Mouse (Mus musculus): ENCODE results near the gene Phrf1. TPM values are rescaled to one million over a fixed set of nuclear protein-coding genes. Genes with fewer than 3 reads are reported as not detected.

The Phrf1 gene
- polyA plus RNA-seq, 1 experiment, result 32.0 TPM

DNA sequence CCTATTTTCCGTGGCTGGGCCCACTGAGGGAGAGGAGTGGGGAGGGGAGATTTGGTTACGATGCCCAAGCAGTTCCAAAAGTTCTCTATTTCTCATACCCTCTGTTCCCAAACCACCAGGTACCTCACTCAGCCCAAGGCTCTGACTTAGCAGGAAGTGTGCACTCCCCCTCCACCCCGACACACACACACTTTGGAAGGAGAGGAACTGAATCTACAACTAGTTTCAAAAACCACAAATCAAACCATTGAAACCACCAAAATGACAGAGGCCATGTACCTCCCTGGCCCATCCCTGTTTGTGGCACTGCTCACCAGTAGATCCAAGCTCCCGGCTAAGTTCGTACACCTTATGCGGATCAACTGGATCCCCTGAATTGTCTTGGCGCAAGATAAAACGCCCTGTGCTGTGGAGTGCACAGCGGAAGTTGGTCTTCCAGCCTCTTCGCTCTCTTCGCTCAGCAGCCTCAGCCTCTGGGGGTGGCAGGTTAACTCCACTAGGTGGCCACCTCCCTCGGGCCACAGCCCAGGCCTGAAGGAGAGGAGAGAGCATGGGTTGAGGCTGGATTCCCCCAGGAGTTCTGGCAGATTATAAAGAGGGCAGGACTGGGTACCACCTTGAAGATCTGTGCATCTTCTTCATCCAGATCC lies 36.3 kb downstream of the Phrf1 start:
- Histone ChIP-seq H3K27me3 (ENCODE audit: control insufficient read depth, insufficient read depth, low read length) (no peaks in the 10 kb centered on the region), H3K4me1 (ENCODE audit: control insufficient read depth, insufficient read depth, low read length) (no peaks in the 10 kb centered on the region), H3K27ac (ENCODE audit: insufficient read depth, low read length) (no peak overlapping the region), H3K4me3 (replicated peaks; ENCODE audit: insufficient read depth, low read depth, low read length) (no peak overlapping the region)
- WGBS, result 37% methylated on average over 12 of the region's 12 CpGs
- TF ChIP-seq POLR2A (IDR thresholded peaks at IDR 0.05; ENCODE audit: borderline replicate concordance, insufficient read depth, low read length), result no peak
- peak; percentile 52 for TF ChIP-seq CTCF (IDR thresholded peaks at IDR 0.05; ENCODE audit: borderline replicate concordance, insufficient read depth, low read depth, low read length)
- no peak for DNase-seq

DNA sequence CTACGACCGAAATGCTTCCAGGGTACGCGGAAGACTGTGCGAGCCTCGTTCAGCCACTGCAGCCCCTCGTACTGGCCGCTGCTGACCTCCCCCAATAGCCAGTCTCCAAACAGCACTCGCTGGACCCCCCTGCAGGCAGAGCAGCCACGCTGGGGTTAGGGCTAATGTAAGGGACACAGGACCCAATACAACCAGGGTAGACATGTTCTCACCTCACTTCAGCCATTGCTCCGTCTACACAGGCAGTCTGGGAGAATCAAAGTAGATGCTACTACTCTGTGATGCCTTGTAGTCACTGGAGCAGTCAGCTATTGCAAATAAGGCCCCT lies 36.8 kb downstream of the Phrf1 start:
- 29% methylated on average over 11 of the region's 11 CpGs for WGBS
- no peak for DNase-seq
- Histone ChIP-seq H3K4me1 (ENCODE audit: control insufficient read depth, insufficient read depth, low read length) (no peaks in the 10 kb centered on the region), H3K27me3 (ENCODE audit: control insufficient read depth, insufficient read depth, low read length) (no peaks in the 10 kb centered on the region), H3K27ac (ENCODE audit: insufficient read depth, low read length) (no peak overlapping the region), H3K4me3 (replicated peaks; ENCODE audit: insufficient read depth, low read depth, low read length) (no peak overlapping the region)
- TF ChIP-seq POLR2A (IDR thresholded peaks at IDR 0.05; ENCODE audit: borderline replicate concordance, insufficient read depth, low read length) (no peak), CTCF (IDR thresholded peaks at IDR 0.05; ENCODE audit: borderline replicate concordance, insufficient read depth, low read depth, low read length) (no peak)

DNA sequence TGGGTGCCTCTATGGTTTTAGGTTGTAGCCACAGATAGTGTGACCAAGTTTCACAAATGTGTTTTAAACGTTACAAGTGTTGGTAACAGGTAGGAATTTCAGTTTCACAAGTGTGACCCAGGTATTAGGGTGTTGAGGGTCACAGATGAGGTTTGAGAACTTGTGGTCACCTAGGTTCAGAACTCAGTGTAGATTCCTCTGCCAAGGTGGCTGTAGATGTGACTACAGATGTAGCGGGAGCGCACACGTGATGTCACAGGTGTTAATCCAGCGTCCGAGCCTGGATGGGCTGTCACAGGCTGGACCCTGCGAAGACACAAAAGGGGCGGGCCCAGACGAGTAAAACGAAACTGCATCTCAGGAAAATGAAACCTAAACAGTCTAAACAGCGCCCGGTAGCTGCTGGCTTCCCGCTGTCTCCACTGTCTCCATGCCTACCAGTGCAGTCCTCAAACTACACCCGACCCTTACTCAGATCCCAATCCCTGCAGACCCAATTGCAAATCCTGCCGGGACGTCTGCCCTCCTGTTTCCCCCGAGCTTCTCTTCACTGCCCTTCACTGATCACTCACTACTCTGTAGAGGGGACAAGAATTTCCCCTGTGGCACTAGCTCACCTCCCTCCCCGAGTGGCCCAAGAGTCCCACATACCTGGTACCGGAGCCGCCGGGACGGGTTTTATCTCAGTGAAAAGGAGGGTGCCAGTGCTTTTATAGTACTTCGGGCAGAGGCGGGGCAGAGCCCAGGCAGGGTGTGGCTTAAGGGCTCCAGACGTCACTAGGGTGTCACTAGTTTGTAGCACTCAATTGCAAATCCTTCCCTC lies 37.4 kb downstream of the Phrf1 start, which contains the start of gene Irf7:
Gene Irf7 (minus strand): TSS at position 743 of the 823 bp plus-strand sequence.
- DNase-seq, result peak in 1 of 2 experiments; percentile 47
- Histone ChIP-seq H3K27me3 (ENCODE audit: control insufficient read depth, insufficient read depth, low read length) (no peaks in the 10 kb centered on the region), H3K4me1 (ENCODE audit: control insufficient read depth, insufficient read depth, low read length) (no peaks in the 10 kb centered on the region), H3K27ac (ENCODE audit: insufficient read depth, low read length) (no peak within 1 kb of the TSS), H3K4me3 (replicated peaks; ENCODE audit: insufficient read depth, low read depth, low read length) (peak within 1 kb of the TSS; percentile 72)
- WGBS, result 10% methylated on average over 25 of the region's 25 CpGs
- TF ChIP-seq POLR2A (IDR thresholded peaks at IDR 0.05; ENCODE audit: borderline replicate concordance, insufficient read depth, low read length) (no peak), CTCF (IDR thresholded peaks at IDR 0.05; ENCODE audit: borderline replicate concordance, insufficient read depth, low read depth, low read length) (no peak)

DNA sequence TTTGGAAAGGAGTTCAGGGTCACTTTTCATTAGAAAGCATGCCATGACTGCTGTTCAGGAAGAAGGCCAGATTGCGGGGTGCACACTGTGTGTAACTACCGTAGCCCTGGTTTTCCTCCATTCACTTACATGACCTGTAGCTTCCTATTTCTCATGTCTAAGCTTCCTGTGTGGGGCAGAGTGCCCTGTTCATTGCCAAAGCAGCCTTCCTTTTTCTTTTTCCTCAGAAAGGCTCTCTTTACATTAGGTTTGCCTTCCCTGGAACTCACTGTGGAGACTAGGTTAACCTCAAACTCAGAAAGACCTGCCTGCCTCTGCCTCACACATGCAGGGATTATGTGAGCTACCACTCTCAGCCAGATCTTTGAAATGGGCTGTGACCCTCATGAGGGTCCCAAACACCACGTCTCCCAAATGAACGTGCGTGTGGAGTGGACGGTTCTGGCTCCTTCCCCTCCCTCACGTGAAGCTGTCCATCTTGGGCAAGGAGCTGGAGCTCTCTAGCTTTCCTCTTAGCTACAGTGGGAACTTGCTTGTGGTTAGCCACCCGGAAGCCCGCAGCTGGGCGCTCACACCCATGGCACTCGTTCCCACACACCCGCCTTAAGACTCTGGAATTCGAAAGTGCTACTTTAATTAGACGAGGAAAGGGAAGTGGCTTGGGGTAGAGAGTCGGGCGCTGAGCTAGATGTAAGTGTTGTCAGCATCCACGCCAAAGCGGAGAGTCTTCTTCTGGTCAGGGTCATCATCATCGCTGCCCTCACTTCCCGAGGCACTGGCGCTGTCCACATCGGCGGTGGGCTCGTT lies 40.1 kb downstream of the Phrf1 start:
- no peak overlapping the region for H3K27ac ChIP-seq (ENCODE audit: insufficient read depth, low read length)
- H3K27me3 ChIP-seq (ENCODE audit: control insufficient read depth, insufficient read depth, low read length), result no peaks in the 10 kb centered on the region
- TF ChIP-seq CTCF (IDR thresholded peaks at IDR 0.05; ENCODE audit: borderline replicate concordance, insufficient read depth, low read depth, low read length) (no peak), POLR2A (IDR thresholded peaks at IDR 0.05; ENCODE audit: borderline replicate concordance, insufficient read depth, low read length) (no peak)
- no peak for DNase-seq
- WGBS, result 80% methylated on average over 24 of the region's 24 CpGs
- no peaks in the 10 kb centered on the region for H3K4me1 ChIP-seq (ENCODE audit: control insufficient read depth, insufficient read depth, low read length)
- H3K4me3 ChIP-seq (replicated peaks; ENCODE audit: insufficient read depth, low read depth, low read length), result no peak overlapping the region

DNA sequence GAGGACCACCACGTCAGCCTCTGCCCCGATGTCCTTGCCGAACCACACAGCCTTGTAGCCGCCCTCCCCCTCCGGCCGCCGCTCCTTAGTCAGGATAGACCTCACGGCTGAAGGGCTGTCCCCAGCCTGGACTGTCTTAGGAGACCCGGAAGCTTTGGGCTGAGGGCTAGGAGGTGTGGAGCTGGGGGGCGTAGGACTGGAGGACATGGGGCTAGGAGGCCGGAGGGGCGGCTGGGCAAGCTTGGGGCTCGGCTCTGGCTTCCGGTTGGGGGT lies 40.6 kb downstream of the Phrf1 start:
- no peak for TF ChIP-seq POLR2A (IDR thresholded peaks at IDR 0.05; ENCODE audit: borderline replicate concordance, insufficient read depth, low read length)
- TF ChIP-seq CTCF (IDR thresholded peaks at IDR 0.05; ENCODE audit: borderline replicate concordance, insufficient read depth, low read depth, low read length), result no peak
- Histone ChIP-seq H3K27ac (ENCODE audit: insufficient read depth, low read length) (no peak overlapping the region), H3K27me3 (ENCODE audit: control insufficient read depth, insufficient read depth, low read length) (no peaks in the 10 kb centered on the region), H3K4me1 (ENCODE audit: control insufficient read depth, insufficient read depth, low read length) (no peaks in the 10 kb centered on the region), H3K4me3 (replicated peaks; ENCODE audit: insufficient read depth, low read depth, low read length) (no peak overlapping the region)
- WGBS, result 80% methylated on average over 14 of the region's 14 CpGs
- DNase-seq, result no peak

DNA sequence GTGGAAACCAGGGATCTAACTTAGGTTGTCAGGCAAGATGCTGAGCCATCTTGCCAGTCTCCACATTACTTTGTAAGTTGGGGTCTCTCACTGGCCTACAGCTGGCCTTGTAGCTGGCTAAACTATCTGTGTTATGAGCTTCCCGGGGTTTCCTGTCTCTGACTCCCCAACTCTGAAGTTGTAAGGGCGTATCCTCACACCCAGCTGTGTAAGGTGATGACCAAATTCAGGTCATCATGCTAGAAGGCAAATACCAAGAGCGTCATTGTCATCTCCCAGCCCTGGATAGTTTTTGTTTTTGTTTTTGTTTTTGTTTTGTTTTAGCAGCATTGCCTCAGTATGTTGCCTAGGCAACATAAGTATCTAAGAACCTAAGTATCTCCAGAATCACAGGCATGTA lies 42.0 kb downstream of the Phrf1 start:
- Histone ChIP-seq H3K4me3 (replicated peaks; ENCODE audit: insufficient read depth, low read depth, low read length) (no peak overlapping the region), H3K4me1 (ENCODE audit: control insufficient read depth, insufficient read depth, low read length) (no peaks in the 10 kb centered on the region), H3K27ac (ENCODE audit: insufficient read depth, low read length) (no peak overlapping the region), H3K27me3 (ENCODE audit: control insufficient read depth, insufficient read depth, low read length) (no peaks in the 10 kb centered on the region)
- no peak for DNase-seq
- 79% methylated on average over 3 of the region's 3 CpGs for WGBS
- TF ChIP-seq POLR2A (IDR thresholded peaks at IDR 0.05; ENCODE audit: borderline replicate concordance, insufficient read depth, low read length) (no peak), CTCF (IDR thresholded peaks at IDR 0.05; ENCODE audit: borderline replicate concordance, insufficient read depth, low read depth, low read length) (no peak)

DNA sequence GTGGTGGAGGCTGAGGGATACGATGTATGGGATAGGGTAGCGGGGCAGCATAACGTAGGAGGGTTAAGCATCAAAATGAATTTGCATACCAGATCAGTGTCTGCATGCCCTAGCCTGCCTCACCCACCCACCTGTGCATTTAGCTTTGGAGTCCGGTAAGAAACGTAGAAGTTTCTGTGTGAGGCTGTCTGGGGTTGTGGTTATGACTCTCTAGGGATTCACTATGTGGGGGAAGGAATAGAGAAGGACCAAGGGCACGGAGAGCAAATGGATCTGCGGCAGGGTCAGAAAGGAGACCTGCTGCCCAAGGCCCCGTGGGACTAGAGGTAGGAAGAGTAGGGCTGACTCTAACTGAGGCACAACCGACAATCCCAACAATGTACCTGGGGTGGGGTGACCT lies 46.8 kb downstream of the Phrf1 start:
- no peak overlapping the region for H3K27ac ChIP-seq (ENCODE audit: insufficient read depth, low read length)
- TF ChIP-seq CTCF (IDR thresholded peaks at IDR 0.05; ENCODE audit: borderline replicate concordance, insufficient read depth, low read depth, low read length) (no peak), POLR2A (IDR thresholded peaks at IDR 0.05; ENCODE audit: borderline replicate concordance, insufficient read depth, low read length) (no peak)
- WGBS, result 91% methylated on average over 9 of the region's 9 CpGs
- H3K4me3 ChIP-seq (replicated peaks; ENCODE audit: insufficient read depth, low read depth, low read length), result no peak overlapping the region
- H3K27me3 ChIP-seq (ENCODE audit: control insufficient read depth, insufficient read depth, low read length), result no peaks in the 10 kb centered on the region
- DNase-seq, result no peak
- peaks cover 14% of the 10 kb centered on the region; the same call in 1 of the 2 replicates for H3K4me1 ChIP-seq (ENCODE audit: control insufficient read depth, insufficient read depth, low read length)

All from cerebellum, adult 2 months (tissue).